Mouse (Mus musculus) limb, embryonic 14.5 days (tissue): ENCODE data around the gene Matn1. TPM values are rescaled to one million over a fixed set of nuclear protein-coding genes. Genes with fewer than 3 reads are reported as not detected.

ENCODE experiments used
- ATAC-seq: fragments of 200-750 bp; cut with Nextera tagmentation; 2 replicates; pipeline ENCODE4 v1.8.0; 2017; ENCODE audit warnings: low read depth, moderate number of reproducible peaks, moderate TSS enrichment; ENCODE audit not compliant: low FRiP score
- DNase-seq: peaks from one replicate; pipeline ENCODE4 v3.0.0-alpha.2; 2015; ENCODE audit warnings: low spot score
- H3K27ac ChIP-seq: fragments of 300-500 bp; sonication (generic); replicated peaks from 2 replicates; pipeline ENCODE4 v1.5.1; 2014; ENCODE audit warnings: low read depth, mild to moderate bottlenecking, low read length, moderate library complexity, mixed read lengths
- H3K27me3 ChIP-seq: fragments of 300-500 bp; sonication (generic); 2 replicates; pipeline ENCODE4 v1.6.1; 2014; ENCODE audit warnings: low read length, mixed read lengths; ENCODE audit not compliant: control insufficient read depth, insufficient read depth
- H3K36me3 ChIP-seq: fragments of 300-500 bp; sonication (generic); 2 replicates; pipeline ENCODE4 v1.6.1; 2014; ENCODE audit warnings: mild to moderate bottlenecking, low read length, moderate library complexity, mixed read lengths; ENCODE audit not compliant: control insufficient read depth, insufficient read depth
- H3K4me1 ChIP-seq: fragments of 300-500 bp; sonication (generic); 2 replicates; pipeline ENCODE4 v1.6.1; 2014; ENCODE audit warnings: antibody characterized with exemption, low read length, mixed read lengths; ENCODE audit not compliant: control insufficient read depth, insufficient read depth
- H3K4me2 ChIP-seq: fragments of 300-500 bp; sonication (generic); replicated peaks from 2 replicates; pipeline ENCODE4 v1.6.1; 2014; ENCODE audit warnings: low read depth, mild to moderate bottlenecking, low read length, moderate library complexity; ENCODE audit not compliant: severe bottlenecking
- H3K4me3 ChIP-seq: fragments of 300-500 bp; sonication (generic); replicated peaks from 2 replicates; pipeline ENCODE4 v1.5.1; 2014; ENCODE audit warnings: low read length
- H3K9ac ChIP-seq: fragments of 300-500 bp; sonication (generic); 2 replicates; pipeline ENCODE4 v1.6.1; 2014; ENCODE audit warnings: mild to moderate bottlenecking, low read depth, low read length, moderate library complexity; ENCODE audit not compliant: severe bottlenecking
- H3K9me3 ChIP-seq: fragments of 300-500 bp; sonication (generic); 2 replicates; pipeline ENCODE4 v1.6.1; 2016; ENCODE audit warnings: low read length; ENCODE audit not compliant: control insufficient read depth
- POLR2A ChIP-seq: fragments of 200-500 bp; IDR thresholded peaks from 2 replicates; pipeline ENCODE4 v1.8.0; 2012; ENCODE audit warnings: inconsistent platforms, mild to moderate bottlenecking, moderate library complexity, borderline replicate concordance; ENCODE audit not compliant: insufficient read depth, insufficient read length; ENCODE audit errors: extremely low read depth
- WGBS: fragments of 180-500 bp; shearing (Covaris S2); extraction: QIAGEN DNeasy Blood & Tissue Kit; methylation state at CpG from one replicate; pipeline ENCODE4 v1.1.7; 2014; 5-methylcytosine and 5-hydroxymethylcytosine counted together
- polyA plus RNA-seq, 2 experiments: library from polyadenylated mRNA; depleted of rRNA in 1 of 2; stranded (reverse) in 1 of 2; unstranded in 1 of 2; fragments of >200 nt; fragmentation: Nextera tagmentation in 1 of 2; extraction: Ambion mirVana in 1 of 2; gene quantifications; 2 replicates each; pipeline versions ENCODE4 v1.2.1 to v1.2.3; 2012 to 2014

The Matn1 gene
- polyA plus RNA-seq, 2 experiments, result 113 to 471 TPM

DNA sequence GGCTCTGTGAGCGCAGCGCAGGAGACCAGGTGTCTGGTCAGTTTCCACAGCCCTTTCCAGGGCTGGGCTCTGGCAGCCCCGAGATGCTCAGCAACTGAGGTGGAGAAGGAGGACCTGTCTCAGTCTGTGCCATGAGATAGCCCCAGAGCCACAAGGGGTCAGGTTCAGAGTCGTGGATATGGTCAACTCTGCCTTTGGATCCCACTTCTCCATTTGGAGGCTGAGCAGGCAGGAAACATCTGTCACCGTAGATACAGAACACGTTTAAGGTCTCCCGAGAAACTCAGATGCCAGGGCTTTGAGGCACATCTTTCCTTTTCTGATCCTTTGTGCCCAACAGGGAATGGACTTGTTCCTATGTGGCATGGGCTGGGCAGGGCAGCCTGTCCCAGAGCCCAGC lies 594 bp downstream of the Matn1 start:
- DNase-seq, result no peak
- Histone ChIP-seq H3K4me2 (peak overlapping the region; percentile 32; the same call in 1 of the 2 replicates), H3K4me3 (peak overlapping the region; percentile 26), H3K4me1 (peaks cover 23% of the 10 kb centered on the region), H3K9ac (no peak overlapping the region), H3K27me3 (no peaks in the 10 kb centered on the region), H3K36me3 (no peaks in the 10 kb centered on the region), H3K27ac (no peak overlapping the region), H3K9me3 (no peaks in the 10 kb centered on the region)
- TF ChIP-seq POLR2A, result no peak
- ATAC-seq, result no peak
- WGBS, result 72% methylated on average over 7 of the region's 7 CpGs

DNA sequence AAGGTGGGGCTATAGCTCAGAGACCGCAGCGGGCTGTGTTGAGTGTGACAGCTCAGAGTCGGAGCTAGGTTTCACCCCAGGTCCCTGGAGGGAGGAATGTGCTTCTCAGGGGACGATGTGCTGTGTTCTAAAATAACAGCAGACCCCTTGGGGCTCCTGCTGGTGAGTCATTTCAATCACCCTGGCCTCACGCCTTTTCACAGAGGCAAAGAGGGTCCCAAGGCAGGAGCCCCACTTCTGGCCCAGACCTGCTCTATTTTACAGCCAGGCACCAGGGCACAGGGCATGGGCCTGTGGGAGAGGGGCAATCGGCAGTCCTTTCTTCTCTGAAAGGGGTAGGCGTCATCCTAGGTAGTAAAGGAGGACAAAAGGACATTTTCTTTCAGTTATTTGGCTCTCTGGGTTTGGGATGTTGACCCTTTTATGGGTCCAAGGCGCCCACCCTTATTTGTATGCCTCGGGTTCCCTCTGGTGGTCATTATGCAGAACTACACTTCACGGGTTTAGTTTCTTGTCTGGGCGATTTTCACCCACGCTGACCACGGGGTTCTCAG lies 3.0 kb downstream of the Matn1 start:
- DNase-seq, result peak; percentile 54
- 0 out of 2 replicates have a peak overlapping the region, but pooled peaks have one; percentile 25 for H3K9ac ChIP-seq
- no peaks in the 10 kb centered on the region for H3K9me3 ChIP-seq
- no peak overlapping the region for H3K27ac ChIP-seq
- peaks cover 13% of the 10 kb centered on the region for H3K4me1 ChIP-seq
- WGBS, result 22% methylated on average over 13 of the region's 13 CpGs
- ATAC-seq, result no peak
- H3K36me3 ChIP-seq, result no peaks in the 10 kb centered on the region
- peak overlapping the region; percentile 26 for H3K4me3 ChIP-seq
- no peak for TF ChIP-seq POLR2A
- no peaks in the 10 kb centered on the region for H3K27me3 ChIP-seq
- peak overlapping the region; percentile 10; the same call in 1 of the 2 replicates for H3K4me2 ChIP-seq

GRCm38 (mm10) chr4:130949821-130950384 lies 5.7 kb downstream of the Matn1 start:
- H3K4me1 ChIP-seq, result 0 out of 2 replicates have a peak, but pooled peaks cover 8% of the 10 kb centered on the region
- H3K4me3 ChIP-seq, result no peak overlapping the region
- no peak overlapping the region for H3K27ac ChIP-seq
- H3K9ac ChIP-seq, result no peak overlapping the region
- no peak for TF ChIP-seq POLR2A
- WGBS, result 85% methylated on average over 35 of the region's 35 CpGs
- H3K36me3 ChIP-seq, result no peaks in the 10 kb centered on the region
- no peak overlapping the region for H3K4me2 ChIP-seq
- H3K9me3 ChIP-seq, result no peaks in the 10 kb centered on the region
- ATAC-seq, result no peak
- no peak for DNase-seq
- H3K27me3 ChIP-seq, result no peaks in the 10 kb centered on the region

DNA sequence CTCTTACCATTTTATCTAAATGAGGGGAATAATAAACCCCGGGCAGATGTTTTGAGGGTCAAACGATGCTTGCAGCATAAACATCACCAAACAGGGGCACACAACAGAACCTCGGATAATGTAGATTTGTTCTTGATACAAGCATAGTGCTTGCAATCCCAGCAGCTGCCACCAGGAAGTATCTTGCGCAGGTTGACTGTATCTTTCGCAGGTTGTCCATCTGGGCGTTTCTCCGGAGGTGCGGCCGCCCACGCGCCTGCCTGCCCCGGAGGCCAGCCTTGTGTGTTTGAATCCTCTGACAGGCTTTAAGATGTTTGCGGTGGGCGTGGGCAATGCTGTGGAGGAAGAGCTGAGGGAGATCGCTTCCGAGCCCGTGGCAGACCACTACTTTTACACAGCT lies 8.3 kb downstream of the Matn1 start:
- 43% methylated on average over 17 of the region's 17 CpGs for WGBS
- no peak for DNase-seq
- H3K4me2 ChIP-seq, result no peak overlapping the region
- no peak overlapping the region for H3K4me3 ChIP-seq
- H3K27ac ChIP-seq, result no peak overlapping the region
- 0 out of 2 replicates have a peak, but pooled peaks cover 3% of the 10 kb centered on the region for H3K4me1 ChIP-seq
- no peaks in the 10 kb centered on the region for H3K36me3 ChIP-seq
- no peak for ATAC-seq
- no peaks in the 10 kb centered on the region for H3K27me3 ChIP-seq
- TF ChIP-seq POLR2A, result no peak
- no peaks in the 10 kb centered on the region for H3K9me3 ChIP-seq
- no peak overlapping the region for H3K9ac ChIP-seq

GRCm38 (mm10) chr4:130957156-130957555 lies 13.0 kb downstream of the Matn1 start:
- Histone ChIP-seq H3K27me3 (no peaks in the 10 kb centered on the region), H3K9me3 (no peaks in the 10 kb centered on the region), H3K27ac (no peak overlapping the region), H3K4me2 (no peak overlapping the region), H3K9ac (no peak overlapping the region), H3K36me3 (no peaks in the 10 kb centered on the region), H3K4me3 (no peak overlapping the region), H3K4me1 (0 out of 2 replicates have a peak, but pooled peaks cover 3% of the 10 kb centered on the region)
- DNase-seq, result no peak
- no peak for TF ChIP-seq POLR2A
- no peak for ATAC-seq
- 72% methylated on average over 10 of the region's 10 CpGs for WGBS

DNA sequence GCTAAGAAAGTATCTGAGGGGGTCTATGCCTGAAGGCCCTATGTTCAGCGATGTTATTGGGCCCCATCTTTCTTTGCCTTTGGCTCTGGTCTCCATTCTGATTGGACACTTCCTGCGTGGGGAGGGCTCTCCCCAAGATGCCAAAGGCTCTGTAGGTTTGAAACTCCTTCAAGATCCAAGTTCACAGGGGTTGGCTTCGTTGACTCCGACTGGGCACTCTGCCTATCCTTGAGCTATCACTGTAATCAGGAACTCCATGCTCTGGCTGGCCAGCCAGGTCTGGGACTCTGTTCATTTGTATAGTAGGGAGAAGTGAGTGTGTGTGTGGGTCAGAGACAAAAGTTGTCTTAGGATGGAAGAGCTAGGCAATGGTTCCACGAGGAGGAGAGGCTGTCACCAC lies 14.6 kb downstream of the Matn1 start:
- H3K4me1 ChIP-seq, result no peaks in the 10 kb centered on the region
- DNase-seq, result no peak
- no peak for TF ChIP-seq POLR2A
- H3K27ac ChIP-seq, result no peak overlapping the region
- 60% methylated on average over 5 of the region's 5 CpGs for WGBS
- no peak for ATAC-seq
- no peaks in the 10 kb centered on the region for H3K36me3 ChIP-seq
- no peaks in the 10 kb centered on the region for H3K9me3 ChIP-seq
- H3K9ac ChIP-seq, result no peak overlapping the region
- H3K4me3 ChIP-seq, result no peak overlapping the region
- no peak overlapping the region for H3K4me2 ChIP-seq
- no peaks in the 10 kb centered on the region for H3K27me3 ChIP-seq
